Mouse (Mus musculus): Measurements from ENCODE around the gene Rer1. TPM values are rescaled to one million over a fixed set of nuclear protein-coding genes. Genes with fewer than 3 reads are reported as not detected.

The Rer1 gene
- polyA plus RNA-seq, 1 experiment = 111 TPM

- TF ChIP-seq POLR2A (IDR thresholded peaks at IDR 0.05; ENCODE audit: control insufficient read depth, extremely low read depth, insufficient read depth, low read length, poor library complexity) = no peak
- TF ChIP-seq CTCF (IDR thresholded peaks at IDR 0.05; ENCODE audit: borderline replicate concordance, control insufficient read depth, extremely low read depth, insufficient read depth, low read length, poor library complexity) = no peak
- H3K36me3 ChIP-seq (ENCODE audit: control insufficient read depth, insufficient read depth, low read length) = no peaks in the 10 kb centered on the region
- no peak overlapping the region for H3K4me3 ChIP-seq (ENCODE audit: control insufficient read depth, insufficient read depth, low read length)
- no peaks in the 10 kb centered on the region for H3K27me3 ChIP-seq (ENCODE audit: control insufficient read depth, insufficient read depth, low read length)
- H3K27ac ChIP-seq (ENCODE audit: control insufficient read depth, insufficient read depth, low read length) = no peak overlapping the region
- peaks cover 7% of the 10 kb centered on the region for H3K4me1 ChIP-seq (replicated peaks; ENCODE audit: control insufficient read depth, insufficient read depth, low read length)
- DNase-seq = no peak
- WGBS = 96% methylated on average over 13 of the region's 13 CpGs
Measured at GRCm38 (mm10) chr4:155090688-155091449, 4.7 kb upstream of the Rer1 start.

GRCm38 (mm10) chr4:155090147-155090546 lies 4.0 kb upstream of the Rer1 start:
- 93% methylated on average over 4 of the region's 4 CpGs for WGBS
- H3K4me1 ChIP-seq (replicated peaks; ENCODE audit: control insufficient read depth, insufficient read depth, low read length) = peaks cover 10% of the 10 kb centered on the region

GRCm38 (mm10) chr4:155089241-155089640 lies 3.1 kb upstream of the Rer1 start:
- H3K36me3 ChIP-seq (ENCODE audit: control insufficient read depth, insufficient read depth, low read length) = no peaks in the 10 kb centered on the region
- H3K4me1 ChIP-seq (replicated peaks; ENCODE audit: control insufficient read depth, insufficient read depth, low read length) = peaks cover 17% of the 10 kb centered on the region
- no peaks in the 10 kb centered on the region for H3K27me3 ChIP-seq (ENCODE audit: control insufficient read depth, insufficient read depth, low read length)
- DNase-seq = no peak
- TF ChIP-seq CTCF (IDR thresholded peaks at IDR 0.05; ENCODE audit: borderline replicate concordance, control insufficient read depth, extremely low read depth, insufficient read depth, low read length, poor library complexity) = no peak
- TF ChIP-seq POLR2A (IDR thresholded peaks at IDR 0.05; ENCODE audit: control insufficient read depth, extremely low read depth, insufficient read depth, low read length, poor library complexity) = no peak
- 96% methylated on average over 5 of the region's 5 CpGs for WGBS
- no peak overlapping the region for H3K27ac ChIP-seq (ENCODE audit: control insufficient read depth, insufficient read depth, low read length)
- no peak overlapping the region for H3K4me3 ChIP-seq (ENCODE audit: control insufficient read depth, insufficient read depth, low read length)

More at GRCm38 (mm10) chr4:155090147-155090546, 4.0 kb upstream of the Rer1 start:
- no peaks in the 10 kb centered on the region for H3K27me3 ChIP-seq (ENCODE audit: control insufficient read depth, insufficient read depth, low read length)
- no peaks in the 10 kb centered on the region for H3K36me3 ChIP-seq (ENCODE audit: control insufficient read depth, insufficient read depth, low read length)
- DNase-seq = no peak
- TF ChIP-seq CTCF (IDR thresholded peaks at IDR 0.05; ENCODE audit: borderline replicate concordance, control insufficient read depth, extremely low read depth, insufficient read depth, low read length, poor library complexity) = no peak
- no peak for TF ChIP-seq POLR2A (IDR thresholded peaks at IDR 0.05; ENCODE audit: control insufficient read depth, extremely low read depth, insufficient read depth, low read length, poor library complexity)
- H3K4me3 ChIP-seq (ENCODE audit: control insufficient read depth, insufficient read depth, low read length) = no peak overlapping the region
- H3K27ac ChIP-seq (ENCODE audit: control insufficient read depth, insufficient read depth, low read length) = no peak overlapping the region

GRCm38 (mm10) chr4:155085206-155086107 lies 725 bp downstream of the Rer1 start:
- Histone ChIP-seq H3K27ac (ENCODE audit: control insufficient read depth, insufficient read depth, low read length) (peak overlapping the region; percentile 5; the same call in 1 of the 2 replicates), H3K4me3 (ENCODE audit: control insufficient read depth, insufficient read depth, low read length) (peak overlapping the region; percentile 64), H3K27me3 (ENCODE audit: control insufficient read depth, insufficient read depth, low read length) (no peaks in the 10 kb centered on the region), H3K4me1 (replicated peaks; ENCODE audit: control insufficient read depth, insufficient read depth, low read length) (peaks cover 32% of the 10 kb centered on the region), H3K36me3 (ENCODE audit: control insufficient read depth, insufficient read depth, low read length) (peaks cover 6% of the 10 kb centered on the region)
- DNase-seq = no peak
- no peak for TF ChIP-seq CTCF (IDR thresholded peaks at IDR 0.05; ENCODE audit: borderline replicate concordance, control insufficient read depth, extremely low read depth, insufficient read depth, low read length, poor library complexity)
- no peak for TF ChIP-seq POLR2A (IDR thresholded peaks at IDR 0.05; ENCODE audit: control insufficient read depth, extremely low read depth, insufficient read depth, low read length, poor library complexity)
- 5% methylated on average over 35 of the region's 35 CpGs for WGBS

GRCm38 (mm10) chr4:155084351-155084750 lies 1.8 kb downstream of the Rer1 start:
- H3K36me3 ChIP-seq (ENCODE audit: control insufficient read depth, insufficient read depth, low read length) = peaks cover 17% of the 10 kb centered on the region
- no peaks in the 10 kb centered on the region for H3K27me3 ChIP-seq (ENCODE audit: control insufficient read depth, insufficient read depth, low read length)
- TF ChIP-seq CTCF (IDR thresholded peaks at IDR 0.05; ENCODE audit: borderline replicate concordance, control insufficient read depth, extremely low read depth, insufficient read depth, low read length, poor library complexity) (no peak), POLR2A (IDR thresholded peaks at IDR 0.05; ENCODE audit: control insufficient read depth, extremely low read depth, insufficient read depth, low read length, poor library complexity) (no peak)
- no peak overlapping the region for H3K27ac ChIP-seq (ENCODE audit: control insufficient read depth, insufficient read depth, low read length)
- no peak overlapping the region for H3K4me3 ChIP-seq (ENCODE audit: control insufficient read depth, insufficient read depth, low read length)
- peaks cover 32% of the 10 kb centered on the region for H3K4me1 ChIP-seq (replicated peaks; ENCODE audit: control insufficient read depth, insufficient read depth, low read length)
- DNase-seq = no peak
- WGBS = 96% methylated on average over 7 of the region's 7 CpGs

GRCm38 (mm10) chr4:155083553-155083952 lies 2.6 kb downstream of the Rer1 start:
- DNase-seq = no peak
- WGBS = 94% methylated on average over 4 of the region's 4 CpGs
- Histone ChIP-seq H3K4me1 (replicated peaks; ENCODE audit: control insufficient read depth, insufficient read depth, low read length) (peaks cover 32% of the 10 kb centered on the region), H3K27ac (ENCODE audit: control insufficient read depth, insufficient read depth, low read length) (no peak overlapping the region), H3K27me3 (ENCODE audit: control insufficient read depth, insufficient read depth, low read length) (no peaks in the 10 kb centered on the region), H3K36me3 (ENCODE audit: control insufficient read depth, insufficient read depth, low read length) (peaks cover 22% of the 10 kb centered on the region), H3K4me3 (ENCODE audit: control insufficient read depth, insufficient read depth, low read length) (no peak overlapping the region)
- TF ChIP-seq CTCF (IDR thresholded peaks at IDR 0.05; ENCODE audit: borderline replicate concordance, control insufficient read depth, extremely low read depth, insufficient read depth, low read length, poor library complexity) = no peak
- no peak for TF ChIP-seq POLR2A (IDR thresholded peaks at IDR 0.05; ENCODE audit: control insufficient read depth, extremely low read depth, insufficient read depth, low read length, poor library complexity)

Data from thymus, adult 2 months (tissue).